Comparison of ENCODE assay signal across 18 mouse cellular contexts in the genomic region with DNA sequence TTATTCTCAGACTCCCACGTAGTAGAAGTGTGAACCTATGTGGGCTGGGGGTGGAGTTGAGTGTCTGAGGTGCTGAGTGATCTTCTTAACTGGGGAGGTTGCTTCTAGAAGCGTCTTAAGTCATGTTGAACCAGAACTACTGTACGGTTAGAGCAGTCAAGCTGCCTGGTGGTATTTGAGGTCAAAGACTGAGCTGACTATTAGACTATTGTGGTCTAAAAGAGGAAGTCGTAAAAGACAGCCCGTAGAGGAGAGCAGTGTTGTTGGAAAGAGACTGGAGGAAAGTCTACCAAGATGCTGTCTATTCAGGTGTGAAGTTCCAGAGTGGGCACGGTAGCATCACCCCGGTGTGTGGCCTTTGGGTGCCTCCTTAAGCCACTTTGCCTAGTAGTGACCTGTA. TPM values are rescaled to one million over a fixed set of nuclear protein-coding genes. Genes with fewer than 3 reads are reported as not detected.
DNase-seq lines count a peak whose midpoint lies in the region; ATAC-seq and TF ChIP-seq lines count a peak whose summit lies in the region.
"Had no signal": no experiment of that assay in that cellular context is flagged by ENCODE, and none has a peak within 500 bp of the region (broad histone marks: within the 10 kb centered on the region; RNA-seq: fewer than 3 reads in every experiment).

No protein-coding gene starts in this region.

- no peak for DNase-seq in frontal cortex, postnatal 10 days (ENCODE audit: low spot score in 2 of 2)
- DNase-seq in thymus, adult 2 months: peak; percentile 28
- DNase-seq in thymus, postnatal 10 days (ENCODE audit: low spot score in 2 of 2): no peak
- DNase-seq in thymus, postnatal 4 days: peak; percentile 37
- DNase-seq in midbrain, postnatal 0 days (ENCODE audit: low spot score): no peak
- DNase-seq: cerebellum, adult 8-10 months; gastrocnemius, postnatal 10 days; kidney, postnatal 36 days; liver, embryonic 13.5 days; right cerebral cortex, adult 18-20 months had no signal

- H3K27ac ChIP-seq in thymus, adult 2 months (ENCODE audit: control insufficient read depth, insufficient read depth, low read length): peak overlapping the region; percentile 34; the same call in 1 of the 2 replicates
- H3K27ac ChIP-seq in midbrain, postnatal 0 days (ENCODE audit: low read depth, low read length): no peak overlapping the region
- H3K27ac ChIP-seq: embryonic facial prominence, embryonic 12.5 days; forebrain, embryonic 12.5 days; hindbrain, postnatal 0 days; liver, embryonic 13.5 days; neural tube, embryonic 13.5 days had no signal

- H3K9me3 ChIP-seq in midbrain, postnatal 0 days (ENCODE audit: low read length): no peaks in the 10 kb centered on the region
- H3K9me3 ChIP-seq: embryonic facial prominence, embryonic 12.5 days; forebrain, embryonic 12.5 days; liver, embryonic 13.5 days; neural tube, embryonic 13.5 days had no signal

- H3K27me3 ChIP-seq in thymus, adult 2 months (ENCODE audit: control insufficient read depth, insufficient read depth, low read length): no peaks in the 10 kb centered on the region
- H3K27me3 ChIP-seq in midbrain, postnatal 0 days (ENCODE audit: insufficient read depth, low read length): no peaks in the 10 kb centered on the region
- H3K27me3 ChIP-seq: embryonic facial prominence, embryonic 12.5 days; forebrain, embryonic 12.5 days; liver, embryonic 13.5 days; neural tube, embryonic 13.5 days had no signal

- no peak for TF ChIP-seq CTCF in thymus, adult 2 months (IDR thresholded peaks at IDR 0.05; ENCODE audit: borderline replicate concordance, control insufficient read depth, extremely low read depth, insufficient read depth, low read length, poor library complexity)
- TF ChIP-seq CTCF in midbrain, postnatal 0 days (IDR thresholded peaks at IDR 0.05): no peak

- H3K9ac ChIP-seq in midbrain, postnatal 0 days (replicated peaks; ENCODE audit: low read length, poor library complexity, severe bottlenecking): no peak overlapping the region
- H3K9ac ChIP-seq: embryonic facial prominence, embryonic 12.5 days; forebrain, embryonic 12.5 days; liver, embryonic 13.5 days; neural tube, embryonic 13.5 days had no signal

- peak; percentile 46; the same call in 1 of the 2 replicates for ATAC-seq in frontal cortex, adult (ENCODE audit: low TSS enrichment)
- ATAC-seq in megakaryocyte-erythroid progenitor cell, adult 5-6 weeks (replicated peaks; ENCODE audit: low FRiP score, low TSS enrichment, poor library complexity, severe bottlenecking): peak; percentile 43; the same call in 1 of the 2 replicates
- ATAC-seq in midbrain, postnatal 0 days (ENCODE audit: low FRiP score): no peak
- no peak for ATAC-seq in erythroid progenitor cell, adult 5-6 weeks (replicated peaks; ENCODE audit: low FRiP score, poor library complexity, severe bottlenecking)
- ATAC-seq: hindbrain, postnatal 0 days had no signal

- no peak overlapping the region for H3K4me2 ChIP-seq in midbrain, postnatal 0 days (ENCODE audit: low read depth, low read length, poor library complexity, severe bottlenecking)
- H3K4me2 ChIP-seq: embryonic facial prominence, embryonic 12.5 days; forebrain, embryonic 12.5 days; liver, embryonic 13.5 days; neural tube, embryonic 13.5 days had no signal

- peaks cover 14% of the 10 kb centered on the region for H3K4me1 ChIP-seq in thymus, adult 2 months (replicated peaks; ENCODE audit: control insufficient read depth, insufficient read depth, low read length)
- H3K4me1 ChIP-seq in midbrain, postnatal 0 days (ENCODE audit: insufficient read depth, low read length): no peaks in the 10 kb centered on the region
- H3K4me1 ChIP-seq: embryonic facial prominence, embryonic 12.5 days had no signal

- peaks cover 15% of the 10 kb centered on the region for H3K36me3 ChIP-seq in thymus, adult 2 months (ENCODE audit: control insufficient read depth, insufficient read depth, low read length)
- H3K36me3 ChIP-seq in midbrain, postnatal 0 days (ENCODE audit: insufficient read depth, low read length): no peaks in the 10 kb centered on the region

- no peak for TF ChIP-seq POLR2A in thymus, adult 2 months (IDR thresholded peaks at IDR 0.05; ENCODE audit: control insufficient read depth, extremely low read depth, insufficient read depth, low read length, poor library complexity)

- H3K4me3 ChIP-seq in thymus, adult 2 months (ENCODE audit: control insufficient read depth, insufficient read depth, low read length): no peak overlapping the region
- H3K4me3 ChIP-seq in midbrain, postnatal 0 days (ENCODE audit: low read depth, low read length): no peak overlapping the region
- H3K4me3 ChIP-seq: embryonic facial prominence, embryonic 12.5 days; forebrain, embryonic 12.5 days; liver, embryonic 13.5 days; neural tube, embryonic 13.5 days had no signal

- WGBS in thymus, adult 2 months: 6% methylated on average over 7 of the region's 7 CpGs
- 91% methylated on average over 7 of the region's 7 CpGs for WGBS in midbrain, postnatal 0 days

RNA-seq across cellular contexts. Expression of a gene that starts 24.0 kb away (rescaled TPM):
- 5.0 and 5.5 TPM in 2 replicates for polyA plus RNA-seq in thymus, adult 2 months (2012; rRNA removed)
- total RNA-seq in megakaryocyte-erythroid progenitor cell, adult 5-6 weeks (2014; fragmentation: Nextera tagmentation): 55.5 and 80.6 TPM in 2 replicates
- total RNA-seq in megakaryocyte-erythroid progenitor cell, adult 5-6 weeks (2017): 66.2 and 172 TPM in 2 replicates
- 0.05 TPM in 1 of 2 replicates, not detected in the other for total RNA-seq in midbrain, postnatal 0 days (2014; rRNA removed)
- polyA plus RNA-seq in midbrain, postnatal 0 days (2015; fragmentation: Nextera tagmentation; extraction: Ambion mirVana): not detected in 2 replicates
- total RNA-seq in erythroid progenitor cell, adult 5-6 weeks (2015; ENCODE audit: low replicate concordance): 1.8 and 6.3 TPM in 2 replicates
- 0.51 and 1.2 TPM in 2 replicates for total RNA-seq in erythroid progenitor cell, adult 5-6 weeks (2017; ENCODE audit: low replicate concordance)
- total RNA-seq: hindbrain, postnatal 0 days had no signal
- polyA plus RNA-seq: heart, embryonic 14.5 days; neural tube, embryonic 13.5 days had no signal

RNA-seq across cellular contexts. Expression of a gene that starts 59.6 kb away (rescaled TPM):
- 20.1 and 28.3 TPM in 2 replicates for polyA plus RNA-seq in thymus, adult 2 months (2012; rRNA removed)
- total RNA-seq in megakaryocyte-erythroid progenitor cell, adult 5-6 weeks (2014; fragmentation: Nextera tagmentation): not detected in 2 replicates
- 0.47 and 0.53 TPM in 2 replicates for total RNA-seq in megakaryocyte-erythroid progenitor cell, adult 5-6 weeks (2017)
- total RNA-seq in midbrain, postnatal 0 days (2014; rRNA removed): 49.8 and 51.0 TPM in 2 replicates
- 22.9 and 24.3 TPM in 2 replicates for polyA plus RNA-seq in midbrain, postnatal 0 days (2015; fragmentation: Nextera tagmentation; extraction: Ambion mirVana)
- total RNA-seq in erythroid progenitor cell, adult 5-6 weeks (2015; ENCODE audit: low replicate concordance): 6.1 and 13.8 TPM in 2 replicates
- total RNA-seq in erythroid progenitor cell, adult 5-6 weeks (2017; ENCODE audit: low replicate concordance): 8.9 and 9.2 TPM in 2 replicates

Comparison
In these comparisons a context has a peak if more than half of its experiments do, and no peak if none do; other contexts are left out.
1. DNase-seq: peak in thymus, adult 2 months (single experiment) and thymus, postnatal 4 days (single experiment); none in frontal cortex, postnatal 10 days (0 of 2), thymus, postnatal 10 days (0 of 2) and midbrain, postnatal 0 days (single experiment).
2. ATAC-seq: peak in frontal cortex, adult (single experiment) and megakaryocyte-erythroid progenitor cell, adult 5-6 weeks (single experiment); none in midbrain, postnatal 0 days (single experiment) and erythroid progenitor cell, adult 5-6 weeks (single experiment).
3. RNA of a gene that starts 24.0 kb away (total RNA-seq): 55.5 to 172 TPM in megakaryocyte-erythroid progenitor cell, adult 5-6 weeks; 0.51 to 6.3 TPM in erythroid progenitor cell, adult 5-6 weeks and 0.05 TPM in midbrain, postnatal 0 days; every median in the first group is over 4 times any median in the second.
4. RNA of a gene that starts 59.6 kb away (total RNA-seq): 49.8 to 51.0 TPM in midbrain, postnatal 0 days and 6.1 to 13.8 TPM in erythroid progenitor cell, adult 5-6 weeks; 0.47 to 0.53 TPM in megakaryocyte-erythroid progenitor cell, adult 5-6 weeks; every median in the first group is over 4 times any median in the second.